Mouse (Mus musculus) B cell, adult 2 months (primary cell): ENCODE results near the gene Llph.
A peak's percentile ranks its signal among the peaks of the same experiment; 100 is the strongest.
"Not testable (repeated sequence)": the region's sequence is repeated elsewhere in the genome, so short reads cannot be mapped to it uniquely, and the experiment has no call there.

Experiments
- DNase-seq, 2 experiments: peaks; one replicate each; pipeline ENCODE4 v3.0.0; 2022

Llph gene

DNA sequence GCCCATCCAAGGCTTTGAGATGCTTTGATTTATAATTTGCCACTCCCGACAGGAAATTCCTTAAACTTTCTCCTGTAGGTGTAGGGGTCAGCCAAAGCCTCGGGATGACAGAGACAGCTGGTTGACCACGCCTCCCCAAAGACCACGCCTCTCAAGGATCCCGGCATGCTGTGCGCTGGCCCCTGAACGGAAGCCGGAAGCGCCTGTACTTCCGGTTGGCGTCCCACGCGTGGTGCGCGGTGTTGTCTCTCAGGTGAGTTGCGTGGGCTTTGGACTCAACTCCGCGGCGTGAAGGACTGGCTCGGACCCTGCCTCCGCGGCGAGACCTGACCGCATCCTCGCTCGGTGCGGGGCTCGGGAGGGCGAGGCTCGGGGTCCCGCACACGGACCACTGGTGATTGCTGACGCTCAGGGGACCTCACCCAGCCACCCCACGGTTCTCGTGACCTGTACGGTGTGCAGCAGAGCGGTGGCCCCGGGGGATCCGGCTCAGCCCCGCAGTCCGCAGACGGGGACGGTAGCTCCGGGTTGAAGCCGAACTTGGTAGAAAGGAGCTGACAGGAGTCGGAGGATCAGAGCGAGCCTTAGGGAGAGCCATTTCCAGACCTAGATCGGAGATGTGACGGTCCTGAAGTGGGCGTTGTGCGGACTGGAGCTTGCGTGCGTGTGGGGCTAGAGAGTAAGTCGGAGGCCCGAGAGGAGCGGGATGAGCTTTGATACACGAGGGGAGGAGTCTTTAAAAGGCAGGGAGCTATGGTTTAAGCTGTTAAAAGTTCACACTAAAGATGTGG, at the start of gene Llph:
Gene Llph (plus strand): TSS at position 200 of the 791 bp plus-strand sequence.
- peak; percentile 92 to 93 for DNase-seq

GRCm38 (mm10) chr10:120182887-120183286, 44.0 kb upstream of the Llph start:
- DNase-seq: peak; percentile 52 to 58

DNA sequence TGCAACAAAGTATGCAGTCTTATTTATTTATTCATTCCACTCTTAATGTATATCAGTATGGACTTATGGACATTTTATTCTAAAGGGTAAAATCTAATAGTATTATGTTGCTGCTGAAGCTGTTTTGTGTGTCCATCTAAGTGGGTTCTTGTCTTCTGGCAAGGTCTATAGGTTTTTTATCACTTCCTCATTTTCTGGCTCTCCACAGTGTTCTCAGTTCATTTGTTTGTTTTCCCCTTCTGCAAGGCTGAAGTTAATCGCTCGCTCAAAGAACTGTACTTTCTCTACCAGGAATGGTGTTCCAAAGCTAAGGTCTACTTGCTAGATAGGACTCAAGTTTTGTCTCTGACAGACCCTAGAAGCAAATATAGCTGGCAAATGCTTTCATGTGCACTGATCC, 43.5 kb upstream of the Llph start:
- peak in 1 of 2 experiments; percentile 26 for DNase-seq

GRCm38 (mm10) chr10:120188513-120188912, 38.4 kb upstream of the Llph start:
- DNase-seq: no peak

DNA sequence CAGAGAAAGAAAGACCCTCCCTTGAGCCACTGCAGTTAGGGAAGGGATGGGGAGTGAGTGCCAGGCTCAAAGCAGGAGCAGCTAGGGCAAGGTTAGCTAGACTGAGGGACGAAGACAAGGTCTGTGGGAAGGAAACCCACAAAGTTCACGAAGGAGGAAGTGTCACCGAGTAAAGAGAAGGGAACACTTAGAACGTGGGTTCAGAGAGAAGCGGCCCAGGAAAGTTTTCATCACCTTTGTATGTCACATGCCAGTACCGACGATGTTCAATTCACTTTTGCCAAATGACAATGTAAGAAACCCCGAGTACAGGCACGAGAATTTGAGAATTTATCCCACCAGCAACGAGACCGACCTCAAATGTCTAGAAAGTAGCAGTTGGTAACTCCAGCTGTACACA, 37.6 kb upstream of the Llph start:
- DNase-seq: peak; percentile 56

- DNase-seq: peak; percentile 46 to 51
Observed at GRCm38 (mm10) chr10:120189782-120190181, 37.1 kb upstream of the Llph start.

- peak; percentile 64 to 75 for DNase-seq
Observed at GRCm38 (mm10) chr10:120191165-120191564, 35.7 kb upstream of the Llph start.

DNA sequence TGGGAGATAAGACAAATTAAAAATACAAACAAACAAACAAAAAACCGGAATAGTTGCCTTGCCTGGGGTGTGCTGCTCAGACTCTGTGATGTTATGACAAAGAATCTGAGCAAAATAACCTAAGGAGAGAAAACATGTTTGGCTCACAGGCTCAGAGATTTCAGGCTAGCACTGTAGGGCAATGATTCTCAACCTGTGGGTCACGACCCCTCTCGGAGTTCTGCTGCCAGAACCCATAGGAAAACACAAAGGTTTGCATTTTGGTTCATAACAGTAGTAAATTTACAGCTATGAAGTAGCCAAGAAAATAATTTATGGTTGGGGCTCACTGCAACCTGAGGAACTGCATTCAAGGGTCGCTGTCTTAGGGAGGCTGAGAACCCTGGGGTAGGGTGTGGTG, 34.6 kb upstream of the Llph start:
- no peak for DNase-seq

- DNase-seq: peak; percentile 83 to 90
Observed at GRCm38 (mm10) chr10:120193255-120193654, 33.6 kb upstream of the Llph start.

GRCm38 (mm10) chr10:120197061-120197835, 29.6 kb upstream of the Llph start:
- DNase-seq: no peak

DNA sequence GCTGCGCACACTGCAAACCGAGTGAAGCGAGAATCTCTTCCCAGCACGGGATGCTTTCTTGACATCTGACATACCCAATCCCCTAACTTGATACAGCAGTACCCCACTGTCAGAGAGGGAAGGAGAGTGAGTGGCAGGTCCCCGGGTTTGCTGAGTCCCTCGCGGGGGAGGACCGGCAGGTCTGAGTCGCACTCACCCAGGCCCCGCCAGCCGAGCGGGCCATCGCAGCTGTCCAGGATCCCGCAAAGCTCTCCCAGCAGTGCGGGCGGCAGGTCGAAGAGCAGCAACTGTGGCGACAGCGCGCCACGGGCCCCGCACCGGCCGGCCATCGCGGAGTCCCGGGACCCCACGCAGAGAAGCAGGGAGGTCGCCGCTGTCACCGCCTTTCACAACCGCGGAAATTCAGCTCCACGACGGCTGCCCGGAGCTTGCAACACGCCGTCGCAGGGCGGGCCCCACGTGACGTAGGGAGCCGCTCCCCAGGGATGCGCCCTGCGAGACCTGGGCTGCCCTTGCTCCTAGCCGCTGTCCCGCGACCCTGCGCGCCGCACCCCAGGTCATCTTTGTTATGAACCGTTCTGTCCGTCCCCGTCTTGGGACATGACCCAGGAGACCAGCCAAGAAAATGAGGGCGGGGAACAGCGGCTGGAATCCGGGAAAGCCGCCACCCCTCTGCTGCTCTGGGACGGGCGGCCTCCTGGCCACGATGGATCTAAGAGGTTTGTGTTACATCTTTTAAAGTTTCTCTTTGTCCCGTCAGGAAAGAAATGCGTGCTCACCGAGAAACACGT, 25.5 kb upstream of the Llph start, which contains the start of gene Tmbim4:
Gene Tmbim4 (plus strand): TSS at position 460 of the 791 bp plus-strand sequence.
- peak; percentile 88 for DNase-seq

DNA sequence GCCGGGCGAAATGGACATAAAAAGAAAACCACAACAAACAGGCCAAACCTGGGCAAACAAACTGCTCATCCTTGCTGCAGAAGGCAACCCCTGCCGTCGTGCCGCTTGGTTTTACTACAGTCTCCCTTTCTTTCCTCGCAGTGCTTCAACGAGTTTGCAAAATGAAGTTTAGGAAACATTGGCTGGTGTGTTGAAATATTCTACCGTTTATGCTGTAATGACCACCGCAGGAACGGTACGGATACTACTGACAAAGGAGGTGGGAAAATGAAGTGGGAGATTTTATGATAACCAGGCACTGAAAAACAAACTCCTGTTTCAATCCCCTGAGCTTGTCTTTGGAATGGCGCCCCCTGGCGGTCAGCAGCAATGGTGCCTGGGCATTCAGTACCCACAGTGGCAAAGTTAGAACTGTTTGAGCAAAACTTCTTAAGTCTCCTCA, 24.9 kb upstream of the Llph start, which contains the start of gene Irak3:
Gene Irak3 (minus strand): TSS at position 170 of the 442 bp plus-strand sequence.
- DNase-seq: peak; percentile 94

DNA sequence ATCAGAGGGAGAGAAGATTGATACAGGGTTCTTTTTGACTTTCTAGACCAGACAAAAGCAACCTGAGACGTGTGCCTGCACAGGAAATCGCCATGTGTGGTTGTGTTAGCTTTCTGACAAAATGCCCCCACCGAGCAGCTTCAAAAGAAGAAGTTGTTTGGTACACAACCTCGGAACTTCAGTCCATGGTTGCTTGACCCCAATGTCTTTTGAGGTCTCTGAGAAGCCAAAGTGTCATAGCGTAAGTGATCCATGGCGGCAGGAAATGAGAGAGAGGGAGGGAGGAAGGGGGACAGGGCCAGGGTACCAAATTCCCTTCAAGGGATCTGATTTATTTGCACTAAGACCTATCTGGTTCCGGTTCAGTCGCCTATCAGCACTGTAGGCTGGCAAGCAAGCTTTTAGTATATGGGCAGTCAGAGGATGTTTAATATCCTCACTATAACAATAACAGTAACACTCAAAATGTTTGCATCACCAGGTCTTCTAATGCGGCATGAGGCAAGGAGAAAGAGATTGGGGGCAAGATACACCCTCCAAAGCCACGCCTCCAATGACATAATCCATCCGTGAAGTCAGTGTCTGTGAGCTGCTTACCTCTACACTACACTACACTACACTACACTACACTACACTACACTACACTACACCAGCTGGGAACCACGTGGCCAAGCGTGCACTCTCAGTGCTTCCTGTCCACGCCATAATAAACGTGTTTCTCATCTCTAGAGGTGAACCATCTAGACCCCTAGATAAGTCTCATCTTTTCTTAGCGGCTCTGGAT, 24.2 kb upstream of the Llph start:
- DNase-seq: peak; percentile 67 to 74

- no peak for DNase-seq
Observed at GRCm38 (mm10) chr10:120204591-120205210, 22.2 kb upstream of the Llph start.

DNA sequence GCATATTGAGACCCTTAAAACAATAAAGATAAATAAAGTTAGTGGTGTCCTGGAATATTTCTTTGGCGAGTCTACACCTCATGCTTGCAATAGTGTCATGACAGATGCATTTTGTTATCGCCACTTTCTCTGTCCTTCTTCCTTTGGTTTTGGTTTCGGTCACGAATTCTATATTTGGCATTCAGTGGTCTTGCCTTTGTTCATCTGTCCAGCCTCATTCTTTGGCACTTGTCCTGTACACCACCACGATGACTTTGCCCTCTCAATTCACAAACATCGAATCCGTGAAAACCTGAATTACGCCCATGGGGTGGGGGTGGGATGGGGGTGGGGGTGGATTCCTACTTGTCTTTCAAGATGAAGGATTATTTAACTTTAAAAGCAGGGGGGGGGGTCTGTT, 18.9 kb upstream of the Llph start:
- no peak for DNase-seq

- peak; percentile 59 to 67 for DNase-seq
Observed at GRCm38 (mm10) chr10:120208575-120209538, 18.0 kb upstream of the Llph start.

- DNase-seq: peak; percentile 32 to 46
Observed at GRCm38 (mm10) chr10:120209539-120209925, 17.3 kb upstream of the Llph start.

DNA sequence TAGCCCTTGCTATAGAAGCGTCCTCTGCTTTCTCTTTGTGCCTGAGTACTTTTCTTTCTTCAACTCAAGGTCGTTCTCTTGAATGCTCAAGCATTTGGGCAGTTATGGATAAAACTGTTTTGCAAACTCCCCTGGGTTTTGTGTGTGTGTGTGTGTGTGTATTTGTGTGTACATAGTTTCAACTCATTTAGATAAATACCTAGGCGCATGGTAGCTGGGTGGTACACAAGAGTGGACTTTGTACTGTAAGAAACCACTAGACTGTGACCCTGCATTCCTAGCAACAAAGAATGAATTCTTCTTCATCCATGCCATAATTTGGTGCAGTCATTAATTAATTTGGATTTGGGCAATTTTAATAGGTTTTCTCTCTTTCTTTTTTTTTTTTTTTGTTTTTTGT, 16.8 kb upstream of the Llph start:
- no peak for DNase-seq

DNA sequence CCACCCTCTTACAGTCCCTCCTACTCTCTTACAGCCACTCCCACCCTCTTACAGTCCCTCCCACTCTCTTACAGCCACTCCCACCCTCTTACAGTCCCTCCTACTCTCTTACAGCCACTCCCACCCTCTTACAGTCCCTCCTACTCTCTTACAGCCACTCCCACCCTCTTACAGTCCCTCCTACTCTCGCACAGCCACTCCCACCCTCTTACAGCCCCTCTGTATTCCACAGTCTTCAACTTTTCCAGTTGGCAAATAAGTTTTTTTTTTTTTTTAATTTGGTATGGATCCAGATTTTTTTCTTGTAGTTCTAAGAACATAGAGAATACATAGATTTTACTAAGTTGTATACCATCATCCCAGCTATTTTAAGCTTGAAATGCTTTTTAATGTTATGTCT, 9.8 kb upstream of the Llph start:
- not testable (repeated sequence) for DNase-seq

DNA sequence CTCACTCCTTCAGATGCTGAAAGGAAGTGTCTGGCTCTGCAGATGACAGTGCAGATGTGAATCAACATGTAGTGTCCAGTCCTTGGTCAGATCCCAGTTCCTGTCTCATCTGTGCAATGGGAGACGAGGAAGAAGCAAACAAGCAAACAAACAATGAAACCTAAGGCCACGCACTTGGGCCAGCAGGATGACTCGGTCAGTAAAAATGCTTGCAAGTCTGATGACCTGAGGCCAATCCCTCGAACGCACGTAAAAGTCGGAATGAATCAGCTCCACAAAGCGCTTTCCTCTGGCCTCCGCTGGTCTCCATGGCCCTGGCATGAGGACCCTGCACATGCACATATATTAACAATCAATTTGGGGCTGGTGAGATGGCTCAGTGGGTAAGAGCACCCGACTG, 7.9 kb upstream of the Llph start:
- no peak for DNase-seq
